22 mouse cellular contexts compared by ENCODE assay signal in genomic region chr2:157081960-157082359, GRCm38 (mm10). TPM values are rescaled to one million over a fixed set of nuclear protein-coding genes. Genes with fewer than 3 reads are reported as not detected.
A peak's percentile ranks its signal among the peaks of the same experiment; 100 is the strongest.
DNase-seq lines count a peak whose midpoint lies in the region; ATAC-seq lines count a peak whose summit lies in the region.
"Had no signal": no experiment of that assay in that cellular context is flagged by ENCODE, and none has a peak within 500 bp of the region (broad histone marks: within the 10 kb centered on the region; RNA-seq: fewer than 3 reads in every experiment).

No protein-coding gene starts in this region.

- no peak for ATAC-seq in forebrain, embryonic 13.5 days
- no peak for ATAC-seq in forebrain, embryonic 16.5 days
- ATAC-seq in hindbrain, embryonic 12.5 days (ENCODE audit: low FRiP score), result no peak
- no peak for ATAC-seq in midbrain, embryonic 13.5 days
- no peak for ATAC-seq in midbrain, embryonic 11.5 days (ENCODE audit: low FRiP score)
- ATAC-seq: forebrain, embryonic 14.5 days; lung, postnatal 0 days had no signal

- WGBS in forebrain, embryonic 13.5 days, result 29% methylated on average over 7 of the region's 7 CpGs
- 33% methylated on average over 7 of the region's 7 CpGs for WGBS in forebrain, embryonic 16.5 days
- 37% methylated on average over 7 of the region's 7 CpGs for WGBS in hindbrain, embryonic 10.5 days
- WGBS in hindbrain, embryonic 12.5 days, result 29% methylated on average over 7 of the region's 7 CpGs
- WGBS in midbrain, embryonic 13.5 days, result 20% methylated on average over 7 of the region's 7 CpGs
- WGBS in midbrain, embryonic 11.5 days, result 27% methylated on average over 7 of the region's 7 CpGs

- H3K27me3 ChIP-seq in forebrain, embryonic 13.5 days, result no peaks in the 10 kb centered on the region
- no peaks in the 10 kb centered on the region for H3K27me3 ChIP-seq in forebrain, embryonic 16.5 days (replicated peaks; ENCODE audit: control insufficient read depth, insufficient read depth, low read length)
- H3K27me3 ChIP-seq in hindbrain, embryonic 10.5 days (ENCODE audit: insufficient read depth, poor library complexity, severe bottlenecking), result no peaks in the 10 kb centered on the region; the same call in 1 of the 2 replicates
- no peaks in the 10 kb centered on the region for H3K27me3 ChIP-seq in hindbrain, embryonic 12.5 days
- H3K27me3 ChIP-seq in midbrain, embryonic 13.5 days, result no peaks in the 10 kb centered on the region
- no peaks in the 10 kb centered on the region for H3K27me3 ChIP-seq in midbrain, embryonic 11.5 days (ENCODE audit: control insufficient read depth, insufficient read depth, low read length)

- H3K9me3 ChIP-seq in forebrain, embryonic 13.5 days (replicated peaks), result no peaks in the 10 kb centered on the region
- no peaks in the 10 kb centered on the region for H3K9me3 ChIP-seq in forebrain, embryonic 16.5 days (ENCODE audit: control insufficient read depth, low read length)
- H3K9me3 ChIP-seq in hindbrain, embryonic 10.5 days, result no peaks in the 10 kb centered on the region
- no peaks in the 10 kb centered on the region for H3K9me3 ChIP-seq in hindbrain, embryonic 12.5 days (replicated peaks)
- H3K9me3 ChIP-seq in midbrain, embryonic 13.5 days, result no peaks in the 10 kb centered on the region
- H3K9me3 ChIP-seq in midbrain, embryonic 11.5 days (ENCODE audit: control insufficient read depth, low read length), result no peaks in the 10 kb centered on the region
- H3K9me3 ChIP-seq: embryonic facial prominence, embryonic 10.5 days; liver, embryonic 15.5 days had no signal

- no peaks in the 10 kb centered on the region for H3K36me3 ChIP-seq in forebrain, embryonic 13.5 days (ENCODE audit: poor library complexity, severe bottlenecking)
- H3K36me3 ChIP-seq in forebrain, embryonic 16.5 days (ENCODE audit: control insufficient read depth, insufficient read depth), result no peaks in the 10 kb centered on the region
- H3K36me3 ChIP-seq in hindbrain, embryonic 10.5 days, result peaks cover 4% of the 10 kb centered on the region
- no peaks in the 10 kb centered on the region for H3K36me3 ChIP-seq in hindbrain, embryonic 12.5 days
- H3K36me3 ChIP-seq in midbrain, embryonic 13.5 days, result no peaks in the 10 kb centered on the region
- H3K36me3 ChIP-seq in midbrain, embryonic 11.5 days (ENCODE audit: control insufficient read depth, insufficient read depth, low read length), result no peaks in the 10 kb centered on the region; the same call in 1 of the 2 replicates
- H3K36me3 ChIP-seq: embryonic facial prominence, embryonic 10.5 days; liver, embryonic 15.5 days had no signal

- H3K27ac ChIP-seq in forebrain, embryonic 13.5 days, result peak overlapping the region; percentile 48; the same call in 1 of the 2 replicates
- H3K27ac ChIP-seq in forebrain, embryonic 16.5 days (ENCODE audit: low read length), result no peak overlapping the region
- H3K27ac ChIP-seq in hindbrain, embryonic 10.5 days, result peak overlapping the region; percentile 5; the same call in 1 of the 2 replicates
- H3K27ac ChIP-seq in hindbrain, embryonic 12.5 days, result no peak overlapping the region
- H3K27ac ChIP-seq in midbrain, embryonic 13.5 days, result 0 out of 2 replicates have a peak overlapping the region, but pooled peaks have one; percentile 44
- no peak overlapping the region for H3K27ac ChIP-seq in midbrain, embryonic 11.5 days (ENCODE audit: low read depth, low read length)
- H3K27ac ChIP-seq: embryonic facial prominence, embryonic 10.5 days; layer of hippocampus, adult 2 months; liver, embryonic 15.5 days had no signal

- no peak for DNase-seq in hindbrain, embryonic 10.5 days (ENCODE audit: low spot score)
- no peak for DNase-seq in midbrain, embryonic 11.5 days (ENCODE audit: low spot score, missing footprints)
- no peak for DNase-seq in spleen, postnatal 4 days (ENCODE audit: low spot score in 2 of 2)
- DNase-seq: kidney, adult 18-20 months; kidney, postnatal 14 days; layer of hippocampus, postnatal 36 days; right cerebral cortex, postnatal 25 days; thymus, adult 2 months had no signal

- H3K4me1 ChIP-seq in forebrain, embryonic 13.5 days, result peaks cover 22% of the 10 kb centered on the region
- H3K4me1 ChIP-seq in forebrain, embryonic 16.5 days (replicated peaks; ENCODE audit: control insufficient read depth, insufficient read depth, low read length), result peaks cover 13% of the 10 kb centered on the region
- H3K4me1 ChIP-seq in hindbrain, embryonic 10.5 days (replicated peaks), result peaks cover 46% of the 10 kb centered on the region
- H3K4me1 ChIP-seq in hindbrain, embryonic 12.5 days, result peaks cover 24% of the 10 kb centered on the region
- H3K4me1 ChIP-seq in midbrain, embryonic 13.5 days (replicated peaks), result peaks cover 23% of the 10 kb centered on the region
- H3K4me1 ChIP-seq in midbrain, embryonic 11.5 days (ENCODE audit: control insufficient read depth, insufficient read depth, low read length), result peaks cover 14% of the 10 kb centered on the region

- no peak overlapping the region for H3K4me2 ChIP-seq in forebrain, embryonic 13.5 days
- no peak overlapping the region for H3K4me2 ChIP-seq in forebrain, embryonic 16.5 days (ENCODE audit: low read length)
- no peak overlapping the region for H3K4me2 ChIP-seq in hindbrain, embryonic 12.5 days (replicated peaks)
- H3K4me2 ChIP-seq in midbrain, embryonic 13.5 days (replicated peaks), result no peak overlapping the region
- no peak overlapping the region; the same call in 1 of the 2 replicates for H3K4me2 ChIP-seq in midbrain, embryonic 11.5 days
- H3K4me2 ChIP-seq: liver, embryonic 15.5 days had no signal

- no peak overlapping the region for H3K4me3 ChIP-seq in forebrain, embryonic 13.5 days
- no peak overlapping the region for H3K4me3 ChIP-seq in forebrain, embryonic 16.5 days (replicated peaks; ENCODE audit: low read length)
- no peak overlapping the region for H3K4me3 ChIP-seq in hindbrain, embryonic 10.5 days
- no peak overlapping the region for H3K4me3 ChIP-seq in hindbrain, embryonic 12.5 days
- H3K4me3 ChIP-seq in midbrain, embryonic 13.5 days (replicated peaks), result no peak overlapping the region
- no peak overlapping the region for H3K4me3 ChIP-seq in midbrain, embryonic 11.5 days (ENCODE audit: low read depth, low read length)
- H3K4me3 ChIP-seq: embryonic facial prominence, embryonic 10.5 days; layer of hippocampus, adult 2 months; liver, embryonic 15.5 days had no signal

- no peak overlapping the region for H3K9ac ChIP-seq in forebrain, embryonic 13.5 days
- H3K9ac ChIP-seq in forebrain, embryonic 16.5 days (replicated peaks; ENCODE audit: low read depth, low read length), result no peak overlapping the region
- no peak overlapping the region for H3K9ac ChIP-seq in hindbrain, embryonic 12.5 days
- no peak overlapping the region for H3K9ac ChIP-seq in midbrain, embryonic 13.5 days (replicated peaks)
- no peak overlapping the region for H3K9ac ChIP-seq in midbrain, embryonic 11.5 days (ENCODE audit: low read length)
- H3K9ac ChIP-seq: liver, embryonic 15.5 days had no signal

RNA-seq across cellular contexts. Expression of gene Soga1, which starts 2.9 kb away (rescaled TPM):
- polyA plus RNA-seq in forebrain, embryonic 13.5 days (2015; fragmentation: Nextera tagmentation; extraction: Ambion mirVana), result 4.8 and 5.1 TPM in 2 replicates
- 4.7 and 5.8 TPM in 2 replicates for polyA plus RNA-seq in forebrain, embryonic 16.5 days (2015; fragmentation: Nextera tagmentation; extraction: Ambion mirVana)
- 3.7 and 4.0 TPM in 2 replicates for polyA plus RNA-seq in hindbrain, embryonic 10.5 days (2016; fragmentation: Nextera tagmentation; extraction: Ambion mirVana)
- 7.7 and 8.6 TPM in 2 replicates for polyA plus RNA-seq in hindbrain, embryonic 12.5 days (2016; fragmentation: Nextera tagmentation; extraction: Ambion mirVana)
- 6.2 and 6.4 TPM in 2 replicates for polyA plus RNA-seq in midbrain, embryonic 13.5 days (2015; fragmentation: Nextera tagmentation; extraction: Ambion mirVana)
- 5.2 and 6.0 TPM in 2 replicates for polyA plus RNA-seq in midbrain, embryonic 11.5 days (2014; fragmentation: Nextera tagmentation; extraction: Ambion mirVana)

RNA-seq across cellular contexts. Expression of gene Tldc2, which starts 4.9 kb away (rescaled TPM):
- polyA plus RNA-seq in forebrain, embryonic 13.5 days (2015; fragmentation: Nextera tagmentation; extraction: Ambion mirVana), result not detected in 2 replicates
- not detected in 2 replicates for polyA plus RNA-seq in forebrain, embryonic 16.5 days (2015; fragmentation: Nextera tagmentation; extraction: Ambion mirVana)
- polyA plus RNA-seq in hindbrain, embryonic 10.5 days (2016; fragmentation: Nextera tagmentation; extraction: Ambion mirVana), result not detected in 2 replicates
- polyA plus RNA-seq in hindbrain, embryonic 12.5 days (2016; fragmentation: Nextera tagmentation; extraction: Ambion mirVana), result not detected in 2 replicates
- polyA plus RNA-seq in midbrain, embryonic 13.5 days (2015; fragmentation: Nextera tagmentation; extraction: Ambion mirVana), result not detected in 2 replicates
- polyA plus RNA-seq in midbrain, embryonic 11.5 days (2014; fragmentation: Nextera tagmentation; extraction: Ambion mirVana), result not detected in 2 replicates
- polyA plus RNA-seq: embryonic facial prominence, embryonic 10.5 days; forebrain, embryonic 14.5 days; gonadal fat pad, adult 2 months; heart, embryonic 16.5 days; limb, embryonic 14.5 days; liver, embryonic 15.5 days; lung, postnatal 0 days; neural tube, embryonic 14.5 days; stomach, embryonic 16.5 days; thymus, adult 2 months had no signal

RNA-seq across cellular contexts. Expression of gene Samhd1, which starts 53.1 kb away (rescaled TPM):
- polyA plus RNA-seq in forebrain, embryonic 13.5 days (2015; fragmentation: Nextera tagmentation; extraction: Ambion mirVana), result 13.9 and 16.0 TPM in 2 replicates
- polyA plus RNA-seq in forebrain, embryonic 16.5 days (2015; fragmentation: Nextera tagmentation; extraction: Ambion mirVana), result 10.2 and 11.0 TPM in 2 replicates
- 18.8 and 22.9 TPM in 2 replicates for polyA plus RNA-seq in hindbrain, embryonic 10.5 days (2016; fragmentation: Nextera tagmentation; extraction: Ambion mirVana)
- polyA plus RNA-seq in hindbrain, embryonic 12.5 days (2016; fragmentation: Nextera tagmentation; extraction: Ambion mirVana), result 17.2 and 20.2 TPM in 2 replicates
- 10.9 and 12.1 TPM in 2 replicates for polyA plus RNA-seq in midbrain, embryonic 13.5 days (2015; fragmentation: Nextera tagmentation; extraction: Ambion mirVana)
- 21.0 and 21.7 TPM in 2 replicates for polyA plus RNA-seq in midbrain, embryonic 11.5 days (2014; fragmentation: Nextera tagmentation; extraction: Ambion mirVana)

Comparison
In these comparisons a context has a peak if more than half of its experiments do, and no peak if none do; other contexts are left out.
1. H3K27ac ChIP-seq: peak in forebrain, embryonic 13.5 days (single experiment), hindbrain, embryonic 10.5 days (single experiment) and midbrain, embryonic 13.5 days (single experiment); none in forebrain, embryonic 16.5 days (single experiment), hindbrain, embryonic 12.5 days (single experiment) and midbrain, embryonic 11.5 days (single experiment).